Mouse (Mus musculus): ENCODE measurements at regions not wholly inside any gene's neighbourhood (a gene's known extent, or its start where the extent isn't known, plus 50 kb on each side); places are given as distances from the start of the nearest gene placed in this dataset.
A peak's percentile ranks its signal among the peaks of the same experiment; 100 is the strongest.
"Not testable (repeated sequence)": the region's sequence is repeated elsewhere in the genome, so short reads cannot be mapped to it uniquely, and the experiment has no call there.

GRCm38 (mm10) chr3:21864391-21864790, 212.1 kb upstream of the Tbl1xr1 start:
- DNase-seq (ENCODE audit: low spot score in 2 of 2), result no peak

- no peak for DNase-seq (ENCODE audit: low spot score in 2 of 2)
These were observed 210.6 kb upstream of the Tbl1xr1 start for GRCm38 (mm10) chr3:21865856-21866255.

GRCm38 (mm10) chr3:21878396-21878795, 198.1 kb upstream of the Tbl1xr1 start:
- DNase-seq (ENCODE audit: low spot score in 2 of 2), result no peak

GRCm38 (mm10) chr3:21884216-21884615, 192.2 kb upstream of the Tbl1xr1 start:
- DNase-seq (ENCODE audit: low spot score in 2 of 2), result no peak

GRCm38 (mm10) chr3:21888710-21889109, 187.7 kb upstream of the Tbl1xr1 start:
- DNase-seq (ENCODE audit: low spot score in 2 of 2), result no peak

- DNase-seq (ENCODE audit: low spot score in 2 of 2), result no peak
These were observed 184.5 kb upstream of the Tbl1xr1 start for GRCm38 (mm10) chr3:21891819-21892480.

GRCm38 (mm10) chr3:21892864-21893404, 183.5 kb upstream of the Tbl1xr1 start:
- DNase-seq (ENCODE audit: low spot score in 2 of 2), result peak; percentile 27 to 49

- no peak for DNase-seq (ENCODE audit: low spot score in 2 of 2)
These were observed 180.9 kb upstream of the Tbl1xr1 start for GRCm38 (mm10) chr3:21895551-21895950.

- DNase-seq (ENCODE audit: low spot score in 2 of 2), result no peak
These were observed 178.2 kb upstream of the Tbl1xr1 start for GRCm38 (mm10) chr3:21898241-21898640.

GRCm38 (mm10) chr3:21905384-21906073, 170.9 kb upstream of the Tbl1xr1 start:
- DNase-seq (ENCODE audit: low spot score in 2 of 2), result no peak

GRCm38 (mm10) chr3:21908828-21909227, 167.6 kb upstream of the Tbl1xr1 start:
- no peak for DNase-seq (ENCODE audit: low spot score in 2 of 2)

- no peak for DNase-seq (ENCODE audit: low spot score in 2 of 2)
These were observed 166.4 kb upstream of the Tbl1xr1 start for GRCm38 (mm10) chr3:21910080-21910479.

GRCm38 (mm10) chr3:21911071-21911470, 165.4 kb upstream of the Tbl1xr1 start:
- no peak for DNase-seq (ENCODE audit: low spot score in 2 of 2)

- DNase-seq (ENCODE audit: low spot score in 2 of 2), result no peak
These were observed 159.1 kb upstream of the Tbl1xr1 start for GRCm38 (mm10) chr3:21917228-21917910.

GRCm38 (mm10) chr3:21918431-21918830, 158.0 kb upstream of the Tbl1xr1 start:
- DNase-seq (ENCODE audit: low spot score in 2 of 2), result no peak

- DNase-seq (ENCODE audit: low spot score in 2 of 2), result no peak
These were observed 156.5 kb upstream of the Tbl1xr1 start for GRCm38 (mm10) chr3:21919931-21920330.

- no peak for DNase-seq (ENCODE audit: low spot score in 2 of 2)
These were observed 144.5 kb upstream of the Tbl1xr1 start for GRCm38 (mm10) chr3:21931951-21932350.

- not testable (repeated sequence) for DNase-seq (ENCODE audit: low spot score in 2 of 2)
These were observed 143.8 kb upstream of the Tbl1xr1 start for GRCm38 (mm10) chr3:21932696-21933095.

GRCm38 (mm10) chr3:21934731-21935271, 141.7 kb upstream of the Tbl1xr1 start:
- DNase-seq (ENCODE audit: low spot score in 2 of 2), result no peak

- DNase-seq (ENCODE audit: low spot score in 2 of 2), result peak; percentile 85 to 89
These were observed 140.7 kb upstream of the Tbl1xr1 start for GRCm38 (mm10) chr3:21935571-21936261.

- DNase-seq (ENCODE audit: low spot score in 2 of 2), result peak in 1 of 2 experiments; percentile 6
These were observed 140.2 kb upstream of the Tbl1xr1 start for GRCm38 (mm10) chr3:21936262-21936603.

GRCm38 (mm10) chr3:21936616-21937015, 139.8 kb upstream of the Tbl1xr1 start:
- DNase-seq (ENCODE audit: low spot score in 2 of 2), result no peak

Data from right cerebral cortex, postnatal 36 days (tissue).